Mouse (Mus musculus) gastrocnemius, adult 8-10 months (tissue): ENCODE data around the gene Rnf220. TPM values are rescaled to one million over a fixed set of nuclear protein-coding genes. Genes with fewer than 3 reads are reported as not detected.
"Not testable (repeated sequence)": the region's sequence is repeated elsewhere in the genome, so short reads cannot be mapped to it uniquely, and the experiment has no call there.

Experiments
- DNase-seq, 2 experiments: peaks; one replicate each; pipeline ENCODE4 v3.0.0; 2022; ENCODE audit warnings: low spot score in 2 of 2
- total RNA-seq, 4 experiments: library from RNA; stranded (reverse); gene quantifications; 2 replicates each; pipeline ENCODE4 v1.2.4; 2022

Rnf220 gene
- total RNA-seq, 4 experiments from 2014 or later = 51.7 to 56.6 (median 52.0) TPM

DNA sequence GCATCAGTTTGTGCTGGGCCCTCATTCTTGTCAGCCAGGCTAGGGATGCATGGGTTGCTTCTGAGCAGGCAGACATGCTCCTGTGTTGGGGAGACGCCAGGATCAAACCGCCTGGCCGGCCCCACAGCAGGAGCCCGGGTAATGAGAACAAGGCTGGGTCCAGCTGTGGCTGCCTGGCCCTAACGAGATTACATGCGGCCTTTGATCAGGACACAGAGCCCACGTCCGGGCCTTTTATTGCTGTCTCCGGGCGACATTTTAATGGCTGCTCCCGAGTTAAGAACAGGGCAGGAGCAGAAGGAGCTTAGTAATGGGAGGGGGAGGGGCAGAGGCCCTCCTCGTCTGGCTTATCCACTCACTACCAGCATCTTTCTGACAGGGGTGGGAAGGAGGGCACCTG lies 224.4 kb downstream of the Rnf220 start:
- no peak for DNase-seq

DNA sequence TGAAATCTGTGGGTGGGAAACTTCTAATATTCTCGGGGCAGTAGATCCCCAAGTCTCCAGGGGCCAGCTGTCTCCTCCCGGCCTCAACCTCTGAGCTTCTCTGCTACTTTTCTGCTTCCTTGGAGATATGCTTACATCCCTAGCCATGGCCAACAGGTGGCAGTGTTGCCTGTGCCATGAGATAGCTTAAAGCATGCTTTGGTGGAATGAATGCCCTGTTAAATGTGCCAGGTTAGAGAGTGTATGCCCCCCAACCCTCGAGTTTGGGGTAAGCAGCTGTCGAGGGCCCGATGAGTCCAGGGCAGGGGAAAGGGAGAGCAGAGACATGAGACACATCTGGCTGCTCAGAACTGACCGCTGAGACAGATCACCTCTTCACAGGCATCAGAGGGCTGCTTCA lies 226.6 kb downstream of the Rnf220 start:
- peak; percentile 50 to 52 for DNase-seq

GRCm38 (mm10) chr4:117267831-117268437 lies 228.9 kb downstream of the Rnf220 start:
- DNase-seq = no peak

GRCm38 (mm10) chr4:117267284-117267683 lies 229.6 kb downstream of the Rnf220 start:
- DNase-seq = peak; percentile 57 to 66

DNA sequence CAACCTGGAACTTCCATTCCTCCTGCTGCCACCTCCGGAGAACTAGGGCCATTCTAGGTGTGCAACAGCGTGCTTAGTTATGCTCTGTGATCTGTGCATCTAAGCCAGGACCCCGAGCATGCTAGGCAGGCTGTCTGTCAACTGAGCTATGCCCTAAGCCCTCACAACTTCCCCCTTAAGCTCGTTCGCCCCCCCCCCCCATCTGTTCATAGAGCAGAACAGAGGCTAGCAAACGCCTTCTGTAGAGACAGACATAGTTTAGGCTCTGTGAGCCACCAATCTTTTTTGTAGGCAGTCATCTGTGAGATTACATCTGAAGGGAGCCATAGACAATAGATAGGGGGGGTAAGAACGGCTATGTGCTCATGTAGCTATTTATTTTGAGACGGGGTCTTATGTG lies 233.9 kb downstream of the Rnf220 start:
- DNase-seq = no peak

- DNase-seq = no peak
Observed at GRCm38 (mm10) chr4:117262101-117262913, 234.5 kb downstream of the Rnf220 start.

DNA sequence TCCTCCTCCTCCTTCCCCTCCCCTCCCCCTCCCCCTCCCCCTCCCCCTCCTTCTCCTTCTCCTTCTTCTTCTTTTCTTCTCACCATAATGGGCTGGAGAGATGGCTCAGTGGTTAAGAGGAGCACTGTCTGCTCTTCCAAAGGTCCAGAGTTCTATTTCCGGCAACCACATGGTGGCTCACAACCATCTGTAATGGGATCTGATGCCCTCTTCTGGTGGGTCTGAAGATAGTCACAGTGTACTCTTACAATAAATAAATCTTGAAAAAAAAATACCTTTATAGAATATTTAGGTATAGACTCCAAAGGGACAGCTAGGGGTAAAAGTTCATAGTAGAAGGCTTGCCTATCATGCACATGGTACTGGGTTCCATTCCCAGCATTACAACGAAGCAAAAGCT lies 235.6 kb downstream of the Rnf220 start:
- DNase-seq = no peak

DNA sequence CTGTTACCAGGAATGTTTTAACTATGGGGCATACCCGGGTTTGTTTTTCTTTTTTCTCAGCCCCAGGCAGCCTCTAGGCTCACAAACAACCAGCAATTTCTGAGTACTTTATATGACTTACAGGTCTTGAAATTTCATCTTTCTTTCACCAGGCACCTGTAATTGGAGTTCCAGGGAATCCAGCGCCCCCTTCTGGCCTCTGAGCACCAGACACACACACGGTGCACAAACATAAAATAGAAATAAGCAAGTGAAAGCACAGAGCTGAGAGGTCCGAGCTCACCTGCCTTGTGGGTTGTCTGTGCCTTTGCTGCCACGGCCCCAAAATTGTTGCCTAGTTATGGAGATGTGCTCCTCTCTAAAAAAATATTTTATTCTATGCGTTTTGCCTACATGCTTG lies 236.9 kb downstream of the Rnf220 start:
- not testable (repeated sequence) for DNase-seq

- no peak for DNase-seq
Observed at GRCm38 (mm10) chr4:117254672-117255071, 242.2 kb downstream of the Rnf220 start.

DNA sequence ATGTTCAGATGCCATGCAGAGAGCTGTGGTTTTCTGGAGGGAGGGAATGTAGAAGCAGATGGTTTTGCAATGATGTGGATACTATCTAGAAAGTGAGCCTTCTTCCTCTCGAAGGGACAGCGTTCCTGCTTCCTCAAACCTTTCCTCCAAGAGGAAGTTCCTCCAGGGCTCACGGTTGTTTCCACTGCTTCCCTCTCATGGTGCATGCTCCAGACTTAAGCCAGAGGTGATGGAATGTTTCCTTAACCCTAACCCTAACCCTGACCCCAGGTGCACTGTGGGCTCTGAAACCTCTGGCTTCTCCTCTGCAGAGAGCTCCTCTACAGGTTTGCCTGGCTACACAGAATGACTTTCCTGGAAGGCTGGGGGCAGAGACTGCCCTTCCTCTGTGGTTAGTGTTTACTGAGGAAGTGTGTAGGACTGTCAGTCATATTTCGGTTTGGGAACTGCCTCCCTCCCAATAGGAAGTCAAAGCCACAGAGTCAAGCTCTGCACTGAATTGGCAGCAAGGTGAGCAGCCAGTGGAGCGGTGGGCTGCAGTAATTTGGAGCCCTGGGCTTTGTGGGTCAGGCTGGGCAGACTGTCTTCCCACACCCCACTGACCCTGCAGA lies 242.7 kb downstream of the Rnf220 start:
- no peak for DNase-seq

DNA sequence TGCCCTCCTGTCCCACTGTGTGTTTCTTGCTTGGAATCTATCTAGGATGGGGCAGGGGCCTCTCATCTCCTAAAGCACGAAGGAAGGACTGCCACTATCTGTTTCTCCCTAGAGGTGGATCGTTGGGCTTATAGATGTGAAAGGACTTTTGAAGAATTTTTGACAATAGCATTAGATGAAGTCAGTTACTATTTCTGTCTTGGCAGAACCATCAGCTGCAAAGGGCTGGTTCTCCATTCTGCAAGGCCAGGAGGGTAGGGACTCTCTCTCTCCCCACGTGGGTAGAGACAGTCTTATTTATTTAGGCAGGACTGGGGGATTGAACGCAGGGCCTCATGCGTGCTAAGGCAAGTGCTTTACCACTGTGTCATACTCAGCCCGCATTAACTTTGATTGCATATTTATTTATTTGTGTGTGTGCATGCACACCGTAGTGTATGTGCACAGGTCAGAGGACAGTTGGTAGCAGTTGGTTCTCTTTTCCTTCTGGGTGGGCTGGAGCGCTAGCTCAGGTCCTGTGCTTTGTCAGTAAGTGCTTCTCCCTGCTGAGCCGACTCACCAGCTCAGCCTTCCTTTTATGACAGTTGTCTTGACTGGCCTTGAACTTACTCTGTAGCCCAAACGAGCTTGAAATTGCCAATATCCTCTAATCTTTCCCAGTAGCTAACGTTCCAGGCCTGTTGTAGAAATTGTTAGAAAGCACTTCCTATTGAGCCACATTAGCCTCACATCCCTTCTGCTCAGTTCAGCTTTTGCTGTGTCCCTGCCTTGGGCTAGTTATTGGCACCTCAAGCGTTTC lies 243.4 kb downstream of the Rnf220 start:
- no peak for DNase-seq

DNA sequence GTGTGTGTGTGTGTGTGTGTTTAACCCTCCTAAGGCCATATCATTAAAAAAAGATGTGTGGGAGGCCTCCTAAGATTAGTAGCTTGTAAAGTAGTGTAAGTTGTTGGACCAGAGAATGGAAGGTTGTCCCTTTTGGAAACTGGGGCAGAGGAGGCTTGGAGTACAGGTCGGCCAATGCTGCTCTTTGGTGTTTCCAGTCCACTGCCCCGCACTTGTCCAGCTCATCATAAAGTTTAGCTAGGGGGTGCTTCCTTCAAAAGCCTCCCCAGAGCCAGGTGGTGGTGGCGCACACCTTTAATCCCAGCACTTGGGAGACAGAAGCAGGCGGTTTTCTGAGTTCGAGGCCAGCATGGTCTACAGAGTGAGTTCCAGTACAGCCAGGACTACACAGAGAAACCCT lies 244.1 kb downstream of the Rnf220 start:
- DNase-seq = no peak

DNA sequence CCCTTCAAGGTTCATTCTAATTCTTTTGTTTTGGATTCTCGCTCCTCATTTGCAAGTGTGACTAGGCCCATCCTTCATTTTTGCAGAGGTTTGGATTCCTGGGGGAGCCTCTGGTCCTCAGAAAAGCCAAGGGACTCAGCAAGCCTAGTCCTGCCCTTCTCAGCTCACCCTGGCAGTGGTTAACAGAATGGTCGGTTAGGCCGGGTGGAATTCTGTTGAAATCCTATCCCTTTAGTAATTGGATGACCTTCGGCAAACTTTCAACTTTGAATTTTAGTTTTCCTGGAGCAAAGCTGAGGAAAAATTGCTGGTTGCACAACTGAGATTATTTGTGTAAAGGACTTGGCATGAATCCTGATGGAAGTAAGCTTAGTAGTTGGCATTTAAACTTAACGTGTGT lies 244.5 kb downstream of the Rnf220 start:
- no peak for DNase-seq

GRCm38 (mm10) chr4:117251801-117252316 lies 245.0 kb downstream of the Rnf220 start, which contains the start of the genes Tmem53 and Armh1:
Tmem53 (plus strand) TSS chr4:117251951.
Armh1 (minus strand) TSS chr4:117252125.
- DNase-seq = peak; percentile 78 to 82

- DNase-seq = no peak
Observed at GRCm38 (mm10) chr4:117250982-117251381, 245.9 kb downstream of the Rnf220 start.

DNA sequence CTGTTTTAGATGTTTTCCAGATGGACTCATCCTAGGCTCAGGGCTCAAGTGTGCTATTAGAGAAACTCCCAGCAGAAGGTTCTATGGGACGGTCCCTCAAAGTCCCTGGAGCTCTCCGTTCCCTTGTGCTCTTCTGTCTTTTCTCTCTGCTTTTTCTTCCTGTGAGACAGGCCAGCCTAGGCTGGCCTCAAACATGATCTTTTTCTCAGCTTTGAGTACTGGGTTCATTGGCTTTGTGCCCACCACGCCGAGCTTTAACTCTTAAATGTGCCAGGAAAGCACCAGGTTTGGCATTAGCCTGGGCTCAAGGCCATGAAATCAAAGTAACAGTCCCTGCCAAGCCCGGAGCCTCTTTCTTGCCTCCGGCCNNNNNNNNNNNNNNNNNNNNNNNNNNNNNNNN lies 256.0 kb downstream of the Rnf220 start:
- no peak for DNase-seq

GRCm38 (mm10) chr4:117239153-117239552 lies 257.7 kb downstream of the Rnf220 start:
- DNase-seq = no peak

GRCm38 (mm10) chr4:117235822-117236221 lies 261.0 kb downstream of the Rnf220 start:
- no peak for DNase-seq

DNA sequence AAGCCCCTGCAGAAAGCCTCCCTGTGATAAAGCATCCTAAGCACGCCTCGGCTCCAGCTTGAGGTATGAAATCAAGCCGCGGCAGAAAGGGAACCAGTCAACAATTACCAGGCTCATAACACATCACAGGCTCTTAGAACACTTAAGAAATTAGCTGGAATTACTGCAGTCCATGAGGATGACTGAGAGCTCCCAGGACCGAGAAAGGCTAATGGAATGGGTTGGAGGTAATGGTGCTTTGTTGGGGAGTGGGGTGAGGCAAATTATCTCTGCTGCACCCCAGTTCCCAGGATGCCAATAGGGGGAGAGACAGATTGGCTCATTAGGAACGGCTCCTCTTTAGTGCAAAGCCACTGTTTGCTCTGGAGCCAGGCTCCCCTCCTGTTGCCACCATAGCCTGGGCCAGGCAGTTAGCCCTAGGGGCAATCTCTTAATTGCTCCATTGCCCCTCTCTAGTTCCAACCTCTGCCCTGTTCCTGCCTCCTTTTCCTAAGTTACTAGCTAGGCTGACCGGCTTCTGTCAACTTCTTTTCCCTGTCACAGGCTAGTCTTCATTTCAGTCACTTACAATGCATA lies 262.6 kb downstream of the Rnf220 start:
- no peak for DNase-seq

- no peak for DNase-seq
Observed at GRCm38 (mm10) chr4:117231208-117231607, 265.6 kb downstream of the Rnf220 start.

- no peak for DNase-seq
Observed at GRCm38 (mm10) chr4:117230331-117230730, 266.5 kb downstream of the Rnf220 start.
